Mouse (Mus musculus): ENCODE measurements around the gene Cfap298. TPM values are rescaled to one million over a fixed set of nuclear protein-coding genes. Genes with fewer than 3 reads are reported as not detected.

Gene Cfap298
- 17.3 and 18.1 TPM in 2 replicates for polyA plus RNA-seq (2015; fragmentation: Nextera tagmentation; extraction: Ambion mirVana)

GRCm38 (mm10) chr16:90934687-90935328 is at the start of gene Cfap298:
Gene Cfap298, minus strand, starts transcription at chr16:90935114.
- Histone ChIP-seq H3K27me3 (no peaks in the 10 kb centered on the region), H3K4me2 (peak within 1 kb of the TSS; percentile 96), H3K4me3 (replicated peaks) (peak within 1 kb of the TSS; percentile 84), H3K27ac (replicated peaks) (peak within 1 kb of the TSS; percentile 80), H3K36me3 (replicated peaks) (peaks cover 28% of the 10 kb centered on the region), H3K9me3 (replicated peaks) (no peaks in the 10 kb centered on the region), H3K4me1 (replicated peaks) (peaks cover 23% of the 10 kb centered on the region), H3K9ac (peak within 1 kb of the TSS; percentile 78)
- peak; percentile 93 for ATAC-seq (ENCODE audit: insufficient read depth)
- under 1% methylated on average over 56 of the region's 56 CpGs for WGBS (ENCODE audit: insufficient replicate concordance)

GRCm38 (mm10) chr16:90971004-90971403 is 36.1 kb upstream of the Cfap298 start:
- Histone ChIP-seq H3K36me3 (replicated peaks) (peaks cover 77% of the 10 kb centered on the region), H3K27ac (replicated peaks) (no peak overlapping the region), H3K9ac (no peak overlapping the region), H3K4me1 (replicated peaks) (peaks cover 8% of the 10 kb centered on the region; the same call in 1 of the 2 replicates), H3K27me3 (no peaks in the 10 kb centered on the region), H3K9me3 (replicated peaks) (no peaks in the 10 kb centered on the region), H3K4me2 (no peak overlapping the region), H3K4me3 (replicated peaks) (no peak overlapping the region)
- WGBS (ENCODE audit: insufficient replicate concordance), result 85% methylated on average over 6 of the region's 6 CpGs
- ATAC-seq (ENCODE audit: insufficient read depth), result no peak

- no peak overlapping the region for H3K9ac ChIP-seq
- no peak overlapping the region for H3K4me3 ChIP-seq (replicated peaks)
- WGBS (ENCODE audit: insufficient replicate concordance), result 87% methylated on average over 4 of the region's 4 CpGs
- H3K4me2 ChIP-seq, result no peak overlapping the region
- H3K27me3 ChIP-seq, result no peaks in the 10 kb centered on the region
- peaks cover 81% of the 10 kb centered on the region for H3K36me3 ChIP-seq (replicated peaks)
- peaks cover 36% of the 10 kb centered on the region for H3K4me1 ChIP-seq (replicated peaks)
- H3K9me3 ChIP-seq (replicated peaks), result no peaks in the 10 kb centered on the region
- H3K27ac ChIP-seq (replicated peaks), result no peak overlapping the region; the same call in 1 of the 2 replicates
- no peak for ATAC-seq (ENCODE audit: insufficient read depth)
Measured at GRCm38 (mm10) chr16:90966241-90966640, 31.3 kb upstream of the Cfap298 start.

GRCm38 (mm10) chr16:90964302-90964701 is 29.4 kb upstream of the Cfap298 start:
- peaks cover 79% of the 10 kb centered on the region for H3K36me3 ChIP-seq (replicated peaks)
- H3K4me3 ChIP-seq (replicated peaks), result peak overlapping the region; percentile 6; the same call in 1 of the 2 replicates
- 34% methylated on average over 10 of the region's 10 CpGs for WGBS (ENCODE audit: insufficient replicate concordance)
- no peak overlapping the region for H3K9ac ChIP-seq
- no peaks in the 10 kb centered on the region for H3K27me3 ChIP-seq
- H3K4me1 ChIP-seq (replicated peaks), result peaks cover 34% of the 10 kb centered on the region
- peak overlapping the region; percentile 86 for H3K27ac ChIP-seq (replicated peaks)
- H3K9me3 ChIP-seq (replicated peaks), result no peaks in the 10 kb centered on the region
- ATAC-seq (ENCODE audit: insufficient read depth), result peak; percentile 99
- peak overlapping the region; percentile 56 for H3K4me2 ChIP-seq

- ATAC-seq (ENCODE audit: insufficient read depth), result peak; percentile 75
- peak overlapping the region; percentile 86 for H3K27ac ChIP-seq (replicated peaks)
- WGBS (ENCODE audit: insufficient replicate concordance), result 52% methylated on average over 10 of the region's 10 CpGs
- no peaks in the 10 kb centered on the region for H3K9me3 ChIP-seq (replicated peaks)
- peaks cover 34% of the 10 kb centered on the region for H3K4me1 ChIP-seq (replicated peaks)
- peaks cover 79% of the 10 kb centered on the region for H3K36me3 ChIP-seq (replicated peaks)
- peak overlapping the region; percentile 15; the same call in 1 of the 2 replicates for H3K9ac ChIP-seq
- H3K4me3 ChIP-seq (replicated peaks), result 0 out of 2 replicates have a peak overlapping the region, but pooled peaks have one; percentile 6
- H3K4me2 ChIP-seq, result peak overlapping the region; percentile 56
- no peaks in the 10 kb centered on the region for H3K27me3 ChIP-seq
Measured at GRCm38 (mm10) chr16:90963866-90964265, 29.0 kb upstream of the Cfap298 start.

- ATAC-seq (ENCODE audit: insufficient read depth), result no peak
- peak overlapping the region; percentile 15; the same call in 1 of the 2 replicates for H3K9ac ChIP-seq
- no peak overlapping the region for H3K4me3 ChIP-seq (replicated peaks)
- H3K36me3 ChIP-seq (replicated peaks), result peaks cover 79% of the 10 kb centered on the region
- H3K27me3 ChIP-seq, result no peaks in the 10 kb centered on the region
- H3K27ac ChIP-seq (replicated peaks), result no peak overlapping the region; the same call in 1 of the 2 replicates
- 85% methylated on average over 4 of the region's 4 CpGs for WGBS (ENCODE audit: insufficient replicate concordance)
- no peak overlapping the region; the same call in 1 of the 2 replicates for H3K4me2 ChIP-seq
- H3K4me1 ChIP-seq (replicated peaks), result peaks cover 34% of the 10 kb centered on the region
- H3K9me3 ChIP-seq (replicated peaks), result no peaks in the 10 kb centered on the region
Measured at GRCm38 (mm10) chr16:90963231-90963630, 28.3 kb upstream of the Cfap298 start.

- H3K4me3 ChIP-seq (replicated peaks), result no peak overlapping the region
- no peaks in the 10 kb centered on the region for H3K9me3 ChIP-seq (replicated peaks)
- peaks cover 8% of the 10 kb centered on the region for H3K4me1 ChIP-seq (replicated peaks)
- 87% methylated on average over 5 of the region's 5 CpGs for WGBS (ENCODE audit: insufficient replicate concordance)
- ATAC-seq (ENCODE audit: insufficient read depth), result no peak
- H3K9ac ChIP-seq, result no peak overlapping the region
- no peak overlapping the region for H3K4me2 ChIP-seq
- no peak overlapping the region for H3K27ac ChIP-seq (replicated peaks)
- H3K27me3 ChIP-seq, result no peaks in the 10 kb centered on the region
- H3K36me3 ChIP-seq (replicated peaks), result peaks cover 83% of the 10 kb centered on the region
Measured at GRCm38 (mm10) chr16:90958301-90959085, 23.6 kb upstream of the Cfap298 start.

- Histone ChIP-seq H3K9ac (no peak overlapping the region), H3K27me3 (no peaks in the 10 kb centered on the region), H3K4me1 (replicated peaks) (no peaks in the 10 kb centered on the region), H3K4me2 (no peak overlapping the region), H3K4me3 (replicated peaks) (no peak overlapping the region), H3K36me3 (replicated peaks) (peaks cover 90% of the 10 kb centered on the region), H3K27ac (replicated peaks) (no peak overlapping the region), H3K9me3 (replicated peaks) (no peaks in the 10 kb centered on the region)
- ATAC-seq (ENCODE audit: insufficient read depth), result no peak
- 89% methylated on average over 6 of the region's 6 CpGs for WGBS (ENCODE audit: insufficient replicate concordance)
Measured at GRCm38 (mm10) chr16:90955494-90955893, 20.6 kb upstream of the Cfap298 start.

- no peaks in the 10 kb centered on the region for H3K4me1 ChIP-seq (replicated peaks)
- ATAC-seq (ENCODE audit: insufficient read depth), result no peak
- no peaks in the 10 kb centered on the region for H3K27me3 ChIP-seq
- H3K9me3 ChIP-seq (replicated peaks), result no peaks in the 10 kb centered on the region
- WGBS (ENCODE audit: insufficient replicate concordance), result 80% methylated on average over 6 of the region's 6 CpGs
- no peak overlapping the region for H3K4me3 ChIP-seq (replicated peaks)
- H3K4me2 ChIP-seq, result no peak overlapping the region
- peaks cover 86% of the 10 kb centered on the region for H3K36me3 ChIP-seq (replicated peaks)
- no peak overlapping the region for H3K9ac ChIP-seq
- H3K27ac ChIP-seq (replicated peaks), result no peak overlapping the region
Measured at GRCm38 (mm10) chr16:90953770-90954169, 18.9 kb upstream of the Cfap298 start.

- ATAC-seq (ENCODE audit: insufficient read depth), result no peak
- Histone ChIP-seq H3K9ac (no peak overlapping the region), H3K27ac (replicated peaks) (no peak overlapping the region), H3K36me3 (replicated peaks) (peaks cover 79% of the 10 kb centered on the region), H3K4me1 (replicated peaks) (no peaks in the 10 kb centered on the region), H3K9me3 (replicated peaks) (no peaks in the 10 kb centered on the region), H3K4me2 (no peak overlapping the region), H3K4me3 (replicated peaks) (no peak overlapping the region), H3K27me3 (no peaks in the 10 kb centered on the region)
- WGBS (ENCODE audit: insufficient replicate concordance), result 87% methylated on average over 9 of the region's 9 CpGs
Measured at GRCm38 (mm10) chr16:90953147-90953546, 18.2 kb upstream of the Cfap298 start.

- no peak overlapping the region for H3K4me3 ChIP-seq (replicated peaks)
- peaks cover 75% of the 10 kb centered on the region for H3K36me3 ChIP-seq (replicated peaks)
- no peak for ATAC-seq (ENCODE audit: insufficient read depth)
- H3K27me3 ChIP-seq, result no peaks in the 10 kb centered on the region
- no peaks in the 10 kb centered on the region for H3K9me3 ChIP-seq (replicated peaks)
- H3K9ac ChIP-seq, result no peak overlapping the region
- no peak overlapping the region for H3K27ac ChIP-seq (replicated peaks)
- no peaks in the 10 kb centered on the region for H3K4me1 ChIP-seq (replicated peaks)
- 48% methylated on average over 17 of the region's 17 CpGs for WGBS (ENCODE audit: insufficient replicate concordance)
- no peak overlapping the region for H3K4me2 ChIP-seq
Measured at GRCm38 (mm10) chr16:90950354-90950963, 15.5 kb upstream of the Cfap298 start.

Data from liver, embryonic 15.5 days (tissue).